Mouse (Mus musculus): ENCODE data around the gene Ttc16.

Gene Ttc16

DNA sequence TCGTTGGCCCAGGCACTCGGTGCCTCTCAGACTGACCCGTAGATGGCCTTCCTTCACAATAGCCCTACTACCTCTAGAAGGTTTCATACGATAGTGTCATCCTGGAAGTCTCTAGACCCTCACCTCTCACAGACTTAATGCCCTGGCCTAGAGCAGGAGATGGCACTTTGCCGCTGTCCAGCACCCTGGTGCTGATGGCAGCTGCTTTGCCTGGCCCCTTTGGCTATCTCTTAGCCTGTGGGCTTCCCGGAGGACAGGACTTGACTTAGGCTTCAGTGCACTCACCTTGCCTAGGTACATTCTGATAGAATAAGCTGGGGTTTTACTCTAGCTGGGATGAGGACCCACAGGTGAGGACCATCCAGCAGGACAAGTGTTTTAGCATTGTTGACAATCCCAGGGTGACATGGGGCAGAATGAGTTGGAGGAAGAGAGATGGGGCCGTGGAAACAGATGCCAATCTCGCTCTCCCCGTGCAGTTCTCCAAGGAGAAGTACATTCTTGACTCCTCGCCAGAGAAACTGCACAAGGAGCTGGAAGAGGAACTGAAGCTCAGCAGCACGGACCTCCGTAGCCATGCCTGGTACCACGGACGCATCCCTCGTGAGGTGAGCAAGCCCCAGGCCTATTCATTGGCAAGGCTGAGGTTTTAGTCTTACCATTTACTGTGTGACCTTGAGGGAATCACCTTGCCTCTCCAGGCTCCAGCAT lies 31.0 kb downstream of the Ttc16 start:
- no peak for DNase-seq (ENCODE audit: low read depth, low spot score)

DNA sequence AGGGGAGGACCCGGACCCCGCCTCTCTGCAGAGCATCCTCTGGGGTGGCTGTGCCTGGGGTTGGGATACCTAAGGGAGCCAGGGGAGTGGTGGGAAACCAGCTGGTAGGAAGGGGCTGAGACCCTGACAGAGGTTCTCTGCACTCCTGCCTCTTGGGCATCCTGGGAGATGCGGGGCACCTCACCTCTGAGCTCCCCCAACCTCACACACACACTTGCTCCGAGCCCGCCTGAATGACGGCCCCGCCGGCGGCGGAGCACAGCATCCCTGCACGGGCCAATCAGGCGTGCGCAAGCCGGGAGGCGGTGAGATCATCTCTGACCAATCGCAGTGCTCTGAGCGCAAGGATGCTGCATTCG lies 33.3 kb downstream of the Ttc16 start:
- no peak for DNase-seq (ENCODE audit: low read depth, low spot score)

DNA sequence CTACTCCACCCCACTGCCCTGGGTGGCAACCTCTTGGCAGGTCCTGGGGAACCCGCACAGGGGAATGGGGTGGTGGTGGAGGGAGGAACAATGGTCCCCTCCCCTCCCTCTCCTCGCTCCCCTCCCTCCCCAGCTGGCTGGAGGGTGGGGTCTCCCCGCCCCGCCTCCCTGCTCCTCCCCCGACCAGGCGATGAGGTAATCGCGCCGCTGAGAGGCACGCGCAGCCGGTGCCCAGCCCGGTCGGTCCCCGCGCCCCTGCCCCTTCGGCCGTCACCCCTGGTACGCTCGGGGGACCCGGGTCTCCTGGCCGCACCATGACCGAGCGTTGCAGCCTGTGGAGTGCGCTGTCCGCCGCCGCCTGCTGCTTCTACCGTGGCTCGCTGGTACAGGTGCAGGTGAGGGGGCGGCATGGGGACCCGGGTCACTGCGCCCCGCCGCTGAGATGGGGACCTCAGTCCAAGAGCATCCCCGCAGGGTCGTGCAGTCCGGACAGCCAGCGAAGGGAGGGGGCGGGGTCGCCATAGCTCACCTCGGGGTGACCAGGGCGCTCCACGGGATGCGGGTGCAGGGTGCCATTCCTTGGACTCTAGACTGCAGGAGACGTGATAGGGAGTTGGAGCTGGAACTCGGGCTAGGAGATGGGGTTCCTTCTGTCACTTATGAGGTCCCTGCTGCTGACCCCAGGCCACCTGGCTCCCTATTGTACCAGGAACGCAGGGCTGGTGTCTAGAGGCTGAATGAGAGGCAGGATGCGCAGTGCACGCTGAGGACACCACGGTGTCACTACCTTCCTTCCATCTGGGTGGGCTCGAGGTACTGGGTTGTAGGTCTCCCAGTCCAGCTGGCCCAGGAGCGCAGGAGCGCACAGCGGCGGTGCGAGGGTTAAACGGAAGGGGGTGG lies 33.9 kb downstream of the Ttc16 start:
- DNase-seq (ENCODE audit: low read depth, low spot score) = no peak

DNA sequence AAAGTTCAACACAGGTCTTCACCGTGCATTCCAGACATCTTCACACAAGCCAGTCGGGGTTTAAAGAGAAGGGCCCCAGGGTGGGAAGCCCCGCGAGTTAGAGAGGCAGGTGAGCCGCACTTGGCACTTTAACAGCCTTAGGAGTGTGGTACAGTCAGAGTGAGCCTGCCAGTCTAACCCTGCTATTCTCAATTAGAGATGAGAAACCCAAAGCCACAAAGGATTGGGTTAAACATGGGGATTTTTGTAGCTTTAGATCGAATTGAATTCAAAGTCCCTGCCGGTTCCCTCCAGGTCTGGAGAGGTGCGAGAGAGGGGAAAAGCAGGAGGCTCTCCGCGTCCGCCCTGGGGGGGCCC lies 34.5 kb downstream of the Ttc16 start, which contains the start of gene 6330409D20Rik:
TSS of gene 6330409D20Rik (minus strand) at position 101 of the 357 bp plus-strand sequence.
- DNase-seq (ENCODE audit: low read depth, low spot score) = no peak

DNA sequence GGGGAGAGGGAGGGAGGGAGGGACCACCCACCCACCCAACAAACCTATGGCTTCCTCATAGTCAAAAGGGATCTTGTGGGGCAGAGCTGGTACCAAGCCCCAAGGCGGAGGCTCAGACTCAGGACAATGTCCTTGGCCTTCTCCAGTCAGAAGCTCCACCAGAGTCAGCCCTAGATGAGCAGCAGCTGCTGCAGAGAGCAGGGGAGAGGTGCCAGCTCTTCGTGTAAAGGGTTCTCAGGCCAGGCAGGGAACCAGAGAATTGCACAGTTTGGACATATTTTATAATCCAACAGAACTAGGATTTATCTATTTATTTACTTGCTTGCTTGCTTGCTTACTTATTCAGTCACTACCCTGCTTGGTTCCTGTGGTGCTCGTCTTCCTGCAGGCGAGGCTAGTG lies 36.1 kb downstream of the Ttc16 start:
- DNase-seq (ENCODE audit: low read depth, low spot score) = no peak

DNA sequence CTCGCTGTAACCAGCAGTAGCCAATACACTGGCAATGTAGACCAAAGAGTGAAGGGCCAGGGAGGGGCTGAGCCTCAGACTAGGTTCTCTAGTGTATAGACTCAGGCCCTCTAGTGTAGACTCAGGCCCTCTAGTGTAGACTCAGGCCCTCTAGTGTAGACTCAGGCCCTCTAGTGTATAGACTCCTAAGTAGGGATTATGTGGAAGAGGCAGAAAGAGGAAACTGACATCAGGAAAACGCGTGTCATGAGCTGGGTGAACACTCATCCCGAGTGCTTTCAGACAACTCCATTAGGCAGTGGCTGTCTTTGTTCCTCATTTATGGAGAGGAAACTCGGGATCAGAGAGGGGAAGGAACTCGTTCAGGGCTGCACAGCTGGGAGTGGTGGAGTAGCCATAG lies 38.4 kb downstream of the Ttc16 start:
- no peak for DNase-seq (ENCODE audit: low read depth, low spot score)

DNA sequence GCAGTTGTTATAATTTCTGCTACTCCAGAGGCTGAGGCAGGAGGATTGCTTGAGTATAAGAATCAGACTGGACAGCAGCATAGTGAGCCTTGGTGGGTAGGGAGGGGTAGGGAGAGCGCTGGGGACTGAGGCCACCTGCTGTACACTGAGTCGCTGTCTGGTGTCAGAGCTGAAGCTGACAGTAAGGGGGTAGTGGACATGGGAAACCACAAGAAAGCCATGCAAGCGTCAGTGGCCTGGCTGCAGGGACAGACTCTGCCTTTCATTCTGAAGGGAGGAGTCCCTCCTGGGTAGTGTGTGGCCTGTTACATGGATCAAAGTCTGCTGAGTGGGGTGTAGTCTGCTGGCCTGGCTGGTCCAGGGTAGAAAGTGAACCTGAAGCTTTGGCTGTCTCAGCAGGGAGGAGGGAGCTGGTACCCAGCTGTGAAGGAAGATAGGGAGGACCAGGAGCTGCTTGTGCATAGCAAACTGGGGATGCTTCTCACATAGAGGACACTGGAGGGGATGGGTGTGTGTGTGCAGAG lies 39.1 kb downstream of the Ttc16 start:
- no peak for DNase-seq (ENCODE audit: low read depth, low spot score)

DNA sequence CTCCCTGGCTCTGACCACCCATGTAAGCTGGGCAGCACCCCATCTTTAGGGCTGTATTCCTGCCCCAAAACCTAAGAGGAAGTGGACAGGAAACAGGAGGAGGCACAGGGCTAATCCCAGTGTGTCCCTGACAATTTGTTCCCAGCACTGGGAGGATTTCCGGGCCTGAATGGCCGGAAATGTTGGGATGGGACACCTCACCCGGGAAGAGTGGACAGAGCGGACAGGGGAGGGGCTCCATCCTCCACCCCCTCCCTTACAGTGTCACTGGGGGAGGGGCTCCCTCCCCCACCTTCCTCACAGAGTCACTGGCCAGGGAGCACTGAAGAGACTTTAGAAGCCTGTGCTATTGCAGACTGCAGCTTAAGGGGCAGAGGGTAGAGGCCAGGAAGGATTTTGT lies 40.5 kb downstream of the Ttc16 start:
- DNase-seq (ENCODE audit: low read depth, low spot score) = no peak

DNA sequence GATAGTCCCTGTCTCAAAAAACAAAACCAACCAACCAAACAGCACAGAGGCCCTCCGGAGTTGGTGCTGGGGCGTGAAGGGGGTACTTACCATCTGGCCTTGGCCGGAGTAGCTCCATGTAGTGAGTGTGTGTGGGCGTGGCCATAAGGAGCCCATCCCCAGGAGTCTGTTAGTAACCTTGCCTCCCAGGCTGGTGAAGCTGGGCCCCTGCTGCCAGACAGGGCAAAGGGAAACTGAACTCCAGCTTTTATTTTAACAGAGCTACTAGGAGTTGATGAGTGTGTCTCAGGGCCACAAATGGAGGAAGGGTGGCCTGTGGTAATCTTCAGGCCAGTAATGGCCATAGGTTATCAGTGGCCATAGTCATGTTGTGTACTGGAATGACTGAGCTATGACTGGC lies 41.0 kb downstream of the Ttc16 start:
- DNase-seq (ENCODE audit: low read depth, low spot score) = no peak

DNA sequence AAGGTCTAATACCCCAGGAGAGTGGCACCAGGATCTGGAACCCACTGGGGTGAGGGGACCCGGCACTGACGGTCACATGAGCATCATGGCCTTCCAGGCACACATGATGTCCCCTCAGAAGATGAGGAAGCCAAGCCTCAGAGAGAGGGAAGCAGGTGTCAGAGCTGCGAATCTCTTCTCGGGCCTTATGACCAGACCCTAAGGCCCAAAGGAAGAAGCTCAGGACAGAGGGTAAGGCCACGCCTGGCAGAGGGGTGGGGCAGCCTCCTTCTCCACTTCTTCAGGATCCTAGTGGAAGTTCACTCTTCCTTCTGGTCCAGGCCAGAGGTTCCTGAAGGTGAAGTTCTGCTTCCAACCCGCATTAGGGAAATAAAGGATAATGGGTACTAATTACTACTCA lies 42.7 kb downstream of the Ttc16 start:
- no peak for DNase-seq (ENCODE audit: low read depth, low spot score)

DNA sequence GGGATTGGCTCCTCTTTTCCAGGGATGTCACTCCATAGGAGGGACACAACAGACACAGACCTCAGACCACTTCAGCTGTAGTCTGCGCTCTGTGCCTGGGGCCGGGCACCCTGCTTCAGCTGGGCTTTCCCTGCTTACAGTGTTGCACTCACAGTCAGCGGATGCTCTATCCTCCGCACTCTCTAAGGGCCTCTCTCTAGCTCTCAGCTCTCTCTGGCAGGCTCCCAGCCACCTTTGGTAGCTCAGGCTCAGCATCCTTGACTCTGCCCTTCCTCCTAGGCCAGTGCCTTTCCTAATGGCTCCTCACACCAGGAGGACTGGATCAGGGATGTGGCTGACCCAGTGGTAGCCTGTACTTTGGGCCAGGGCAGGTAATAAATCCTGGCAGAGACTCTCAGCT lies 43.5 kb downstream of the Ttc16 start:
- DNase-seq (ENCODE audit: low read depth, low spot score) = no peak

DNA sequence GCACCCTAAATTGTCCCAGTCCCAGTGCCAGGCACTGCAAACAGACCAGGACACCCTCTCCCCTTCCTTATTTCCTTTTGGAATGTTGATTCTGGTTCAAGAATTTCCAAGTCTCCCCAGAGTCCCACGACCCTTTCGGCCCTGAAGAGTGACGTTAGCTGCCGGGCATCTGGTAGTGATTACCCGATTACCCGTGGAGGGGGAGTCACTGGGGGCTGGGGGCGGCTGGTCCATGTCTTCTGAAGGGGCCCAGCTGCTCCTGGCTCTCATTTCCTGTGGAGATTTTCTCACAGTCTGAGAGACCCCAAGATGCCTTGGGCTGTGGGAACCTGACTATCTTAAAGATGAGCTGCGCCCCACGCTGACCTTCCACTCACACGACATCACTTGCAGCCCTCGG lies 44.6 kb downstream of the Ttc16 start:
- no peak for DNase-seq (ENCODE audit: low read depth, low spot score)

DNA sequence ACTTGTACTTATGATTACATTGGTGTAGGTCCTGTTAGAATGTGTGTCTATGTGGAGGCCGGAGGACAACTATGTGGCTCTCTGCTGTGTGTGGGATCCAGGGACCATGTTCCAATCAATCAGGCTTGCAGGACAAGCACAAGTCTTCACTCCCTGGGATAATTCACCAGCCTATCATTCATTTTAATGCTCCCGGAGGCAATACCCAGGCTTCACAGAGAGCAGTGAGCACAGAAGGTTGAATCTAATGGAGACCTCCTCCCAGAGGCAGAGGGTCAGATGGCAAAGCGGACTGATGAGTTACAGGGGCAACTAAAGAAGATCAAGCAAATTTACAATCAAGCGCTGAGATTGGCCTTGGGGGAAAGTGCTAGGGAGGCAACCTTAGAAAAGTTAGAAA lies 45.9 kb downstream of the Ttc16 start:
- DNase-seq (ENCODE audit: low read depth, low spot score) = no peak

DNA sequence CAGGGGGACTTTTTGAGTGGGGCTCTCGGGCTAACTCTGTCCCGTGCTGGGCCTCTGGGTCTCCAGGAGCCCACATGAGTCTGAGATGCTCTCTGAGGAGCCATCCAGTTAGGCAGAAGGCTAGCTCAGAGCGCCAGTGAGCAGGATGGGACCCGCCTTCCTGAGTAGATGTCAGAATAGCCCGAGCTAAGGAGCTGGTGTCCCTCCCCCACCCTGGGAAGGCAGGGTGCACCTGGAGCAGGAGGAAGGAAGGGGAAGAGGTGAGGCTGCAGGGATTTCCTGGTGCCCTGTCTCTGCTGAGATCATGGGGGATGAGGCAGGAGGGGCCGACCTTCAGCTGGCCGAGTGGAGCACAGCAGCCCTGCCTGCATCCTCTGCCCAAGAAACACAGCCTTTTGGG lies 47.0 kb downstream of the Ttc16 start:
- no peak for DNase-seq (ENCODE audit: low read depth, low spot score)

DNA sequence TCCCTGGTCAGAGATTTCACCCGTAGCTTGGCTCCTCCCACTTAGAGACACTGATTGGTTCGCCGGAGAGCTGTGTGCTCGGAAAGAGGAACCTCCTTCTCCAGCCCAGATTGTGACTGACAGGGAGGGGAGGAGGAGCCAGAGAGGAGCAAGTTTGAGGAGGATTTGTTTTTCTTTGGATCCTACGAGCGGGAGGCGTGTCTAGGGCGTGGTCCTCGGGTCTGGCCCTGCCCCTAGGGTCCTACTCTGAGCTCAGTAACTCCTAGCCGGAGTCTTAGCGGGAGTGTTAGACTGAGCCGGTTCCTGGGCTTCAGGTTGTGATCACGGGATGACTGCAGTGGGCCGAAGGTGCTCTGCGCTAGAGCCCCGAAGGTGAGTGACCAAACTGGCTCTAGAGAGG lies 48.0 kb downstream of the Ttc16 start:
- peak; percentile 74 for DNase-seq (ENCODE audit: low read depth, low spot score)

DNA sequence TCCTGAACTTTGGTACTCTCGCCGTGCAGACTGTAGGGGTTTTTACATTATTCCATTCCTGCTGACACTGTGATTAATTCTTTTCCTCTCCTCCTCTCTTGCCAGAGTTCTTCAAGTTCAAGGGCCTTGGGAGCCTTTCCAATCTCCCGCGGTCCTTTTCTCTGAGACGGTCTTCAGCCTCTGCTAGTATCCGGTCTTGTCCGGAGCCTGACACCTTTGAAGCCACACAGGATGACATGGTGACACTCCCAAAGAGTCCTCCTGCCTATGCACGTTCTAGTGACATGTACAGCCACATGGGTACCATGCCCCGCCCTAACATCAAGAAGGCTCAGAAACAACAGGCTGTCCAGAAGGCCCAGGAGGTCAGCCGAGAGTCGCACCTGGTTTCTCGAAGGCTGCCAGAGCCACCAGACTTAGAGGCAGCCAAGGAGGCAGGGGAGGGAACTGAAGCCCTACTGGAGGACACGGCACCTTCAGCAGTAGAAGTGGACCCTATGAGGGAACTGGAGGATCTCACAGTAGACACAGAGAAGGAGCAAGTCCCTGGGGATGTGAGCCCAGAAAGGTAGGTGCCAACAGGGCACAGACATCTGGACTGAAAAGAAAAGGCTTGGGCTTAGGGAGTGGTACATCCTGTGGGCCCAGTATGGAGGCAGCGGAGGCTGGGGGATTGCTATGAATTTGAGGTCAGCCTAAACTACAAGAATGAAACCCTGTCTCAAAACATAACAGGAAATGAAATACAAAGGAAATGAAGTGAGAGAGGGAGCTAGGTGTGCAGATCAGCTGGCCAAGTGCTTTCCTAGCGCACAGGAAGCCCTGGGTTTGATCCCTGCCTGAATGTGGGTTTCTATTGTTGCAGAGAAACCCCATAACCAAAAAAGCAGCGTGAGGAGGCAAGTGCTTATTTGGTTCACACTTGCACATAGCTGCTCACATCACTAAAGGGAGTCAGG lies 50.3 kb downstream of the Ttc16 start:
- no peak for DNase-seq (ENCODE audit: low read depth, low spot score)

DNA sequence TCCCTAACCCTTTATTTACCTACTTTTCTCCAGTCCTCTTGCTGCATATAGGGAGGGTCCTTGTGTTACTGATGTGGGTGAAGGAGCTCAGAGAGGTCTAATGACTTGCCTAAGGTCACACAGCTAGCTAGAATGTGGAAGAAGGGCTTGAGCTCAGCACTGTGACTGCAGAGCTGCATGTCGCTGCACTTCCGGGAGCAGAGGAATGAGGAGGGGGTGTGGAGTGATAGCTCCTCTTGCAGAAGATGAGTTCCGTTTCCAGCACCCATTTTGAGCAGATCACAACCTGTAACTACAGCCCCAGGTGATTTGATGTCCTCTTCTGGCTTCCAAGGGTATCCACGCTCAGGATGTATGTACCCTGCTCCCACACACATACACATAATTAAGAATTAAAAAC lies 51.3 kb downstream of the Ttc16 start:
- DNase-seq (ENCODE audit: low read depth, low spot score) = no peak

DNA sequence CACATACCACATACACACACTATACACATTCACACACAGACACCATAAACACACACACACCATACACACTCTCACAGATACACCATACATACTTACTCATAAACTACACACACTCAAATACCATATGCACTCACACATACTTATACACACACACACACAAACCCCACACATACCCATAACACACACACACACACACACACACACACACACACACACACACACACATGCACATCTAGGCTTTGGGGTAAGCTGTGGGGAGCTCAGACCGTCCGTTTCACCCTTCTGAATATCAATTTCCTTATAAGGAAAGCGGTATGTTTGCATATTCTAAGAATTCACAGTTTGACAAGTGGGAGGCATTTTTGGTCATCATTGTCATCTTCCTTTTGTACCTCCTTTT lies 52.9 kb downstream of the Ttc16 start:
- no peak for DNase-seq (ENCODE audit: low read depth, low spot score)

DNA sequence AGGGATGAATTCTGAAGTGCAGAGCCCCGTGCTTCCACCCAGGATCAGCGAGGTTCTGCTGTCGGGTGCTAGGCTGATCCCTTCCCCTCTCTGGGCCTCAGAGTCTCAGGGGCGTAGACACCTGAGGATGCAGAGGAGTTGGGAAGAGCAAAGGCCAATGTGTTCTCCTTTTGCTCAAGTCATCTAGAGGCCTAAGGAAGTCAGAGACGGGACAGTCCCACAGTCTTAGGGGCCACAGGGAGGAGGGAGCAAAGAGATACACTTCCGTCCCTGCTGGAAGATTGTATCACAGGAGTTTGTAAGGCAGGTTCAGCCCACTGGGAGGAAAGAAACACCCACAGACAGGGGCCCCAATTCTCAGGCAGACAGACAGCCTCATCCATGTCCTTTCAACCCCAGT lies 53.4 kb downstream of the Ttc16 start:
- no peak for DNase-seq (ENCODE audit: low read depth, low spot score)

DNA sequence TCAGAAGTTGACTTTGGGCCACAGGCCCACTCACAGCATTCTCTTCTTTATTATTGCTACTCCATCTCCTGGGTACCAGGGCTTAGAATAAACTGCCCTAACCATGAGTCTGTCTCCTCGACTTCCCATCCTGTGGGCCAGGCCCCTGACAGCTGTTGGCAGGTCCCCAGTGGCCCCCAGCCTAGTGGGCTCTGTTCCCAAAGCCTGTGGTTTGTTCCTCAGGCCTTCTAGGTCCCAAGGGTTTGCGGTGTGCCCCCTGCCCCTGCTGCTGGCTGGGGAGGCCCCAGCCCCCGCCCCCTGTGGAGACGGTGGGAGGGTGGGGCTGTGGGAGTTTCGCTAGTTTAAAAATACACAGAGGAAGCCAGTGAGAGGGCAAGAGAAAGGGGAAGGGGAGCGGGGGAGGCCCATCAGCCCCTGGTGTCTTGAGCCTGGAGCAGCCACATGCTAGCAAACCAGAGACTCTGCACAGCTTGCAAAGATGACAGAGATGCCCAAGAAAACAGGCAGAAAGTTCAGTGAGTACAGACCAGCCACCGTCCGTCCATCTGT lies 54.7 kb downstream of the Ttc16 start, which contains the start of gene Sh2d3c:
TSS of gene Sh2d3c (plus strand) at position 375 of the 549 bp plus-strand sequence.
- DNase-seq (ENCODE audit: low read depth, low spot score) = no peak

DNA sequence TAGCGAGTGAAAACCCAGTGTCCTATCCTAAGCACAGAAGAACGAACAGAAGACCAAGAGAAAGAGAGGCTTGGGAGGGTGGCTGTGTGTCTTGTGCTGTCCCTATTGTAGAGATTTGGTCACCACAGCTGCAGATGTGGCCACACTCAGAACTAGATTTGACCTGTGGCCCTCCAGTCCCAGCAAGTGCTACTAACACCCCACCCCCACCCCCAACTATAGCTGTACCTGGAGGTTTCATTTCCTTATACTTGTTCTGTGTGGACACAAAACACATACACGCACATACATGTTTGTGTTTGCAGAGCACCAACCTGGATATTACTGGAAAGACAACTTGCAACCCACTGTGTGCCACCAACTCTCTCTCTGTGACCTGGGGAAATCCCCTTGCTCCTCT lies 55.4 kb downstream of the Ttc16 start:
- no peak for DNase-seq (ENCODE audit: low read depth, low spot score)

Data from retina, adult 2 months (tissue).